Mouse (Mus musculus): ENCODE measurements around the gene Lmod3.

GRCm38 (mm10) chr6:97295416-97295815, 42.9 kb upstream of the Lmod3 start:
- TF ChIP-seq CTCF (IDR thresholded peaks at IDR 0.05; ENCODE audit: low read depth) (no peak), EP300 (IDR thresholded peaks at IDR 0.05; ENCODE audit: low read depth) (no peak)

Measured in heart, postnatal 0 days (tissue).